Mouse (Mus musculus) adrenal gland (tissue): ENCODE data around the gene Dync1li2.

Source experiments
- intact Hi-C: fragments of 180-260 bp; cut with DNase I; formaldehyde crosslinking; loops from one replicate; pipeline ENCODE4 v1.15.1; 2025

Dync1li2 gene

DNA sequence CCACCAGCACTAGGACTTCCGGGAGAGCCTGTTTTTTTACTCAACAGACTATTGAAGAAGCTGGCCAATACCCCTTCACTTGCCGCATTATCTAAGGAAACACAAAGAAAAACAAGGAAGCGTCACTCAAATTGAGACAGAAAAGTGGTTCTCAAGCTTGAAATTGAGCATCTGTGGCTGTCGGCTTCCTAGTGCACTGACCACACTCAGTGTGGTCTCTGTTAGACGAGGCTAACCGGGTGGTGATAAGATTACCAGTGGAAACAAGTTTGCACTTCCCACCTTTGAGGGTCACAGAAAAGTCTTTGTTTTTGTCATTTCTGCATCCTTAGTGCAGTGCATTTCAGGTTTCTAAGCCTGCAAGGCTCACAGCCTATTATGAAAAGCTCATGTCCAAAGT is 20.5 kb downstream of the Dync1li2 start:
- intact Hi-C loops = no loop called here

DNA sequence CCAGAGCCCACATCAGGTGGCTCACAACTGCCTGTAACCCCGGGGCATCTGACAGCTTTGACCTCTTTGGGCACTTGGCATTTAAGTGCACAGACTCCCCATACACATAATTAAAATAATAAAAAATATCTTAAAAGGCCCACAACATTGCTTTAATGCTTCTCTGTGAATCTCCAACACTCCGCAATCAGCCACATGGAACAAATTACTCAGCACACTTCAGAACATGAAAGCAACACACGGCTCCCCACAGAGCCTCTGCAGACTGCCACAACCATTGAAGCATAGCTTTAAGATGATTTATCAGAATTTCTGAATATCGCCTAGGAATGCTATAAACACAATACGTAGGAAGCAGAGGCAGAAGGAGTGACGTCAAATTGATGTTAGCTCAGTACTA is 26.8 kb downstream of the Dync1li2 start:
- intact Hi-C loops = no loop called here

DNA sequence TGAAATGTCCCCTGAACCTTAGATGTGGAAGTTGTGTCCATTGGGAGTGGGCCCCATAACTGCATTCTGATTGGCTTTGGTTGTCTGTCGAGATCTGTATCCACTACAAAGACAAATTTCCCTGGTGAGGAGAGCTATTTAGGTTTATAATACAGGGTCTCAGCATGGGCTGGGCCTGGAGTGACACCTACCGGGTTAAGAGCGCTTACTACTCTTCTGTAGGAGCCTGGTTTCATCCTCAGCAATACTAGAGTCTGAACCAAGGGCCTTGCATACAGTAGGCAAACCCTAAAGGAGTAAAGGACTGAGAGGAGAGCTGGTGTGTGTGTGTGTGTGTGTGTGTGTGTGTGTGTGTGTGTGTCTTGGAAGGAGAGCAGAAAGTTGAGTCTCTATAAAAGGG is 28.6 kb downstream of the Dync1li2 start:
- intact Hi-C loops = no loop called here

DNA sequence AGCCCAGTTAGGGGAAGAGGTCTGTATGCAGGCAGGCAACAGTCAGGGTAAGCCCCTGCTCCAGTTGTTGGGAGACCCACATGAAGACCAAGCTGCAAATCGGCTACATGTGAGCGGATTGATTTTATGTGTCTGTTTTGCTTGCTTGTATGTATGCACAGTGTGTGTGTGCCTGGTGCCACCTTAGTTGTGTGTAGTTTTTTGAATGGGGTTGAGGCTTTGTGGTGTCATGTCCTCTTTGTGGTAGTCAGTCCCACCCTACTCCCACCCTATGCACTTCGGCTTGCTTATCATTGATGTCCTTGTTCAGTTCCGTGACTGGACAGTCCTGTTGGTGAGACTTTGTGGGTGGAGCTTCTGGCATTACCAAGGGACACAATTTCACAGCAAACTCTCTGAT is 29.1 kb downstream of the Dync1li2 start:
- intact Hi-C loops = no loop called here

DNA sequence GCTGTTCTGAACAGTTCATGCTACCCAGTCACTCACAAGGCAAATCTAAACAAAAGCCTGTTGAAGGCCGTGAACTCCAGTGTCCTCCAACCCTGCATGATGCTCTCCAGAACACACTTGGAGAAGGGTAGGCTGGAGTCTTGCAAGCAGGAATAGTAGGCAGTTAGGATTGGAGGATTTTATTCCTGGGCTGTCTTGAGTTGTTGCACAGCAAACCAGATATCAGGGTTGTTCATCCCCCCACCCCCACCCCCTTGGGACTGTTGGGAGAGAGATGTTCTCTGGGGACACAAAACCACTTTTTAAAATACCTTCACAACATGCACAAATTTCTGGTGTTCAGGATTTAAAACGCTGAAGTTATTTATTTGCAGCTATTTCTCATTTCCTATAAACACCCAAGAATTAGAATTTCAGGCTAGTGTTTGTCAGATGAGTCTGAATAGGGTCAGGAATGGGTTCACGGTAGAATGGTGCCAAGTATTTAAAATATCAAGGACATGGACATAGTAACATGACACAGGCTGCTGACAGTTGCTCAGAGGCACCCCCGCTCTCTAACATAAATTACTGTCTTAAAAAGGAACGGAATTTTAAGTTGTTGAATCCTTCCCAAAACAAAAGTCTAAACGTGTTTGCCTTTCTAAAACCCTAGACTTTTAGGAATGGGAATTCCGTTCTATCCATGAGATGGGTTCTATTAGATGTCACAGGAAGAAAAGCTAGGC is 29.9 kb downstream of the Dync1li2 start:
- intact Hi-C loops = no loop called here

DNA sequence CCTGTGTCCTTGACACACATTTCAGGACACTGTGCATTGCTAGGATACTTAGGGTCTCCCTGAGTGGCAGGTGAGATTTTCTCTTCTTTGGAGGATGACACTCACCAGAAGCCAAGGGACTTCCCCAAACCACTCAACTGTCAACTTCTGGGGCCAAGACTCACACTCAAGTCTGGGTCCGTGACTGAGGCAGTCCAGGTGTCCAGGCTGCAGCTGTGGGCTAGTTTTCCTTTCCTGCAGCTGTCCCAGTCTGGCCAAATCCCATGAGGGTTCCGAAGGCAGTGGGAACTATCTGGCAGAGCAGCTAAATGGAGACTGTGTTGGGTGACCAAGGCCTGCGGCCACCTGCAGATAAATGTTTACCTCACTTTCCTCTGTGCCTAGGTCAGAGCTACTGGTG is 30.9 kb downstream of the Dync1li2 start:
- intact Hi-C loops = no loop called here

DNA sequence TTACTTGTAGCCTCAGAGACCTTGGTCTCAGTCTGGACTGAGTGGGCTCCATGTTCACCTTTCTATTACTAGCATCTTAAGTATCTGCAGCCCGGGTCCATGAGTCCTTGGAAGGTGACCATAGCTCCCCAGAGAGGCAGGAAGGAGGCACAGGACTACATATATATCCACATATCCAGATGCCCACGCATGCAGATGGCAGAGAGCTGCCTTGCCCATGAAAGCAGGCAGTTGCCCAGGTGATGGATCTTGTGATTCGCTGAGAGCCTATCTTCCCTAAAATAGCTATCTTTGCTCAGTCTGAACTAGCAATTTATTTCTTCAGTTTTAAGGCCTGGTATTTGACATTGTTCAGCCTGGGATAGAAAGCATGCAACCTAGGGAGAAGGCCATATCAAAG is 31.4 kb downstream of the Dync1li2 start:
- intact Hi-C loops = no loop called here

DNA sequence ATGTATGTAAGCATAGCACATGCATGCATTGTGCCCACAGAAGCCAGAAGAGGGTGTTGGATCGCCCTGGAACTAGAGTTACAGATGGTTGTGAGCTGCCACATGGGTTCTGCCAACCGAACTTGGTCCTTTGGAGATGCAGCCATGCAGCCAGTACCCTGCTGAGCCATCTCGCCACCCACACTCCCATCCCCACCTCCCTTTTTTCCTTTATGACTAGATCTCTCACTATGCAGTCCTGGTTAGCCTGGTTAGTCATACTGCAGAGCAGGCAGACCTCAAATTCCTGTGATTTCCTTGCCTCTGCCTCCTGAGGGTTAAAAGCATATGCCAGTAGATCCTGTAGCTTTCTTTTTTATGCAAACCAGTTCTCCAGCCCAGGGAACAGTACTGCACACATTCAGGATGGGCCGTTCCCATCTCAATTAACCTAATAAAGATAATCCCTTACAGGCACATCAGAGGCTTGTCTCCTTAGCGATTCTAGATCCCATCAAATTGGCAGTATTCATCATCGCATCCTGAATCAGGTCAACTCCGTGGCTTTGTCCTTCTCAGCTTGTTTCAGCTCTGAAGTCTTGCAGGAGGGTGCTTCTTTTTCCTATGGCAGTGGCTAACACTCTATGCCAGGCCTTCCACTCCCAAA is 32.1 kb downstream of the Dync1li2 start:
- intact Hi-C loops = no loop called here

DNA sequence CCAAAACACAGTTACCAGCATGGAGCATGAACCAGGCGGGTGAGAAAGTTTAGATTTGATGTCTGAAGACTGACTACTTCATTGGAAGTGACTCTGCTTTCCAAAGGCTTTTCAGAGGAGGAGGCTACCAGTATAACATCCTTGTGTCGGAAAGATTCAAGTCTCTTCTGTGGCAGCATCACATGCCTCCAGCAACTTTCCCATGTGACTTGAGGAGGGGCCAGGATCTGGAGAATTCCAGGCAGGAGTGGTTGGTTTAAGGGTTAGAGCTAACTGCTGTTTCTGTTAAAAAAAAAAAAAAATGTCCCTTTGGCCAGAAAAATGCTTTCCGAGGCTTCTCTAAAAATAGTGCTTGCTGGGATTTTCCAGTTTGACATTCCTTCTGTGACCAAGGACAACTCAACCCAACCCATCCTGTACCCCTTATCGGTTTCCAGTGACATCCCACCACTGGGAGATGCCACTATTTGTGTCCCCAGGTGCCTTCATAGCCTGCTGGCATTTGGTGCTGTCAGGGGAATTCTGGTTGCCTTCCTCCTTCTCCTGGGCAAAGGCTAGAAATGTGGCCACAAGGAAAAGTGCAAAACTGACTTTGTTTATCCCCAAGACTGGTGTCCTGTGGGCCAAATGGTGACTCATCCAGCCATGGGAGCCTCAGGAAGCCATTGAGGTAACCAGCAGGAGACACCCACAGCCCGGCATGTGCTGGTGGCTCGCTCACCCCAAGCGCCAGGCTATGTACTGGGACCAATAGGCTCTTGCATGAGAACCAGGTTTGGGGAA is 34.3 kb downstream of the Dync1li2 start:
- intact Hi-C loops = no loop called here

DNA sequence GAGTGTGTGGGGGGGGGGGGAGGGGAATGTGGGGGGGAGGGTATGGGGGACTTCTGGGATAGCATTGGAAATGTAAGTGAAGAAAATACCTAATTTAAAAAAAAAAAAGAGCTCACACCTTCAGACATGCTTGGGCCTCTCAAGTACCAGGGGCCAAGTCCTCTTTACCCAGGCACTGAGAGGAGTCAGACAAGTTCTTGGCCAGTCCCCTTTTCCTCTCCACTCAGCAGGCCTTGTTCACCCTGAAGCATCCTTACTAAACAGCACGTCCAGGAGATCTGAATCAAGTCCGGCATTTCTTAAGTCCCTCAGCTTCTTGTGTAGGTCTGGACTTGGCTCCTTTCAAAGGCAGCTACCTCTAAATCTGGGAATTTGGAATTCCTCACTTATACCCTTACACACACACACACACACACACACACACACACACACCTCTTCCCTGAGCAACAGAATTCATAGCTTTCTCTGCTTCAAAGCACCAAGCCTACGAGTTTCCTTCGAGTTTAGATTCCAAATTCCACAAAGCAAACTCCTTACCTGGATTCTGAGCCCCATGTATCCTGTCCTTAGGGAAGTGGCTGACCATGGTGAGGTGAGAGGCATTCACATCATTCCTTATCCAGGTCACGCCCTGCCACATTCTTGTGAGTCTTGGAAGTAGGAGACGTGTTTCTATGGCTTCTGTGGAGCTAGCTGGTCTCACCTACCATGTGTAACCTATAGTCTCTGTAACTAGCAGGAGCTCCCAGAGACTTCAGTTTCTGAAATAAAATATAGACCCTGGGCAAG is 36.3 kb downstream of the Dync1li2 start:
- intact Hi-C loops = no loop called here

DNA sequence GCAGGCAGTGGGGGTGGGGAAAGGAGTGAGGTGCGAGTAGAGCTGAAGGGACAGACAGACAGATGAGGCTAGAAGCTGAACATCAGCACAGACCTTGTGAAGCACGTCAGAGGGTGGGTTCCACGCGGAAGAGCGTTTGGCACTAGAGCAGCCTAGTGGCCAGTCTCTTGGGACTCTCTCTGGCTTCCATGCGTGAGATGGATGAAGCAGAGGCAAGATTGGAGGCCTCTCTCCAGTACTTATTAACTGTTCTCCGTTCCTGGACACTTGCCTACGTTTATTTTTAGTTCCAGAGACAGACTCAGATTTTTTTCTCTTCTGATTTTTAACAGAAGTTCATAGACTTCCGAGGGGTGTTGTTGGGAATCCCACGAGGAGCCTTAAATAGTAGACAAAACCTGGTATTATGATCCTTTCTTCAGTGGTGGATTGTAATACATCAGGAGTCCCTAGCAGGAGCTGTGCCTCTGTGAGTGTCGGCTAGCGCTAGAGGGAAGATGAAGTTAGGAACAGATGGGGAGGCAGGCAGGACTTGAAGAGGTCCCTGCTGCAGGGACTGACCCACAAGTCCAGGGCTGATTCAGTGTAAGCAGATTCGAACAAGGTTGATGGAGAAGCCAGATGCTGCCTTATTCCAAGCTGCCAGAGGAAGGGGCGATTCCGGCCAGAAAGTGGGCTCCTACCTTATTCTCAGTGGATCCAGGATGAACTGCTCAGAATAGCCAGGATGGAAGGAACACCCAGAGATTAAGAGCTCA is 37.2 kb downstream of the Dync1li2 start:
- intact Hi-C loops = no loop called here

DNA sequence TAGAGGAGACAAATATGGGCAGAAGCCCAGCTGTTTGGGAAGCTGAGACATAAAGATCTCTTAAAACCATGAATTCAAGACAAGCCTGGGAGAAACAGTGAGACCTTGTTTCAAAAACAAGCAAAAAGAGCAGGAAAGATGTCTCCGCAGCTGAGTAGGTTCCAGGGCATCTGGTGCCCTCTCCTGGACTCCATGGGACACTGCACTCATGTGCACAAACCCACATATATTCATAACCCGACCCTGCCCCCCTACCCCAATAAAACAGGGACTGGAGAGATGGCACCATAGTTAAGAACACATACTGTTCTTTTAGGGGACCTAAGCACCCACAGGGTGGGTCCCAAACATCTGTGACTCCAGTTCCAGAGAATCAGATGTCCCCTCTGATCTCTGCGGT is 39.3 kb downstream of the Dync1li2 start:
- intact Hi-C loops = no loop called here

DNA sequence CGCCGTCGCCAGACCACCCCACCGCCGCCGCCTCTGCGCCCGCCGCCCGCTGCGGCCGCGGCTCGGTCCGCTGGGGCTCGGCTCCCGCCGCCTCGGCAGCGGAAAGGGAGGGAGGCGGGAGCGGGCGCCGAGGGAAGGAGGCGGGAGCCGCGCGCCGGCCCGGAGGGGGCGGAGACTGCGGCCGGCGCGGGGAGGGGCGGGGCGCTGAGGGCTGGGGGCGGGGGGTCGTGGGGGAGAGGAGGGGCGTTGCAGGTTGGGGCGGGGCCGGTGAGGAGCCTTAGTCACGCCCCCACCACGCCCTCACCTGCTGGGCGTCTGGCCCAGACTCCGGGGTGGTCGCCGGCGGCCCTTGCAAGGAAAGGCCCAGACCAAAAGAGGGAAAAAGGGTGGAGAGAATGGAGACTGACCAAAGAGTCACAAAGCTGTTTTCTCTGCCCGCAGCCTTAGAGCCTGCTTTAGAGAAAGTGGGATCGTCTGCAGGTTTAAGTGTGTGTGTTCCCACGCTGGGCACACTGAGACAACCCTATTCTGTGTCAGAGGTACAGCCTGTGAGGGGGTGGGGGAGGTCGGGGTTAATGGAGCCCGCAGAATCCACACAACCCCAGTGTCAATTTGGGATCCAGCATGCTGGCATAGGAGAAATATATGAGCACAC is 47.0 kb downstream of the Dync1li2 start, which contains the start of gene Cmtm4:
Gene Cmtm4 (minus strand): TSS at position 105 of the 655 bp plus-strand sequence.
- intact Hi-C loops = loop anchor here (5.0 kb wide), 2 partner anchors 36 to 54 kb away; no protein-coding TSS in a partner anchor

DNA sequence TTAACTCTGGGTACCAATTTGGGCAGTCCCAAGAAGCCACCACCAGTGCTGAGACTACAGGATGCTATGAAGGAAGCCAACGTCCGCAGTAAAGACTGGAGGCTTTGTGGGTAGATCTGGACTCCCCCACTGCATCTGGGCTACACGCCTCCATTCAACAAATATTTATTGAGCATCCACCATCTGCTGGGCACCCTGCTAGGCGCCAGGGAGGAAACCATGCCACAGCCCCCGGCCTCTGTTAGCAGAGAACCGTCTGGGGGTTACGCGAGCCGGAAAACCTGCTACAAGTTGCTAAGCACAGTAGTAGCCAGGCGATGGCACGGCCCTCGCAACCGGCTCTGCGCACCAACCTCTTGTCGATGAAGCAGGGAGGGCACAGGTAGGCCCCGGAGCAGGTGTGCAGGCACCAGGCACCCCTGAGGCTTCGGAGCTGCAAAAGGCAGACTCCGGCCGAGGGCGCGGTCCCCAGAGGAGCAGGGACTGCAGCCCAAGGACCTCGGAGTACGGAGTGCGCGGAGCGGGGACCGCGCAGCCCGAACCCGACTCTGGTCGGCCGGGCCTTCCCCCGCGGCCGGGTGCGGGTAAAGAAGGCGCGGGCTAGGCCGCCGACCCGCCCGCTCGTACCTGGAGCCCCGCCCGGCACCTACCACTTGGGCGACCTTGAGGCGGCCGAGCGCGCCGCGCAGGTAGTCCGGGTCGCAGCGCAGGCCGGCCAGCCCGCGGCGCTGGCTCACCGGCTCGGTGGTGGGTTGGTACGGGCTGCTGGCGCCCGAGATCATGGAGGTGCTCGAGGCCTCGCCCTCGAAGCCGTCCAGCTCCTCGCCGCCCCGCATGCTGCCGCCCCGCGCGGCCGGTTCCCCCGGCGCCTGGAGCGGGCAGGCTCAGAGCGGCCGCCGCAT is 47.8 kb downstream of the Dync1li2 start:
- intact Hi-C loops = loop anchor here (5.0 kb wide), 2 partner anchors 37 to 53 kb away; no protein-coding TSS in a partner anchor

DNA sequence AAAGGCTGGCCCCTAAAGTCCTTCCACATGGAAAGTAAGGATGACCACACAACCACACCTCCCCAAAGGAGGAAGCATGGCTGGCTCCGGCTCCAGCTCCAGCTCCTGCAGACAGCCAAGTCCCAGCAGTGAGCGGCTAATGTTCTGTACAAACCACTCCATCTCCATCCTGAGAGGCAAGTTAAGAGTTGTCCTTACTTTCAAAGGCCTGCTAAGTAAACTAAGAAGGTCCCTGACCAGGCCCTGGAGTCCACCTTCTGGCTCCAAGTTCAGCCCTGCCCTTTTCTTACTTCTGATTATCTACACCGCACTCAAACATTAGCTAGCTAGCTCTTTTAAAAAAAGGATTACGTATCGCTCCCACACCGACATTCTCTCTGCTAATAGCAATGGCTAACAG is 49.1 kb downstream of the Dync1li2 start:
- intact Hi-C loops = no loop called here

DNA sequence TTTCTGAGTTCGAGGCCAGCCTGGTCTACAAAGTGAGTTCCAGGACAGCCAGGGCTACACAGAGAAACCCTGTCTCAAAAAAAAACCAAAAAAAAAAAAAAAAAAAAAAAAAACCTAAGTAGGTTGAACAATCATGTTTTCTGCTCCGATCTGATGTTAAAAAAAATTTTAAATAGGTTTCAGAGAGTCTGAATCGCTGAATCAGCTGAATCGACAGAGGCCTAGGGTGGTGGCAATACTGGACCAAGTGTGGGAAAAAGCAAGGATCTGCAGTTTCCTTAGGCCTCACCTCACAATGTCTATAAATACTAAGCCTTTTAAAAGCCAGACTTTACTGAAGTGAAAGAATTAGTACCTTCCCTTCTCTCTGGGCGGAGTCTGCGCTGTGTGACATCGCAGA is 49.7 kb downstream of the Dync1li2 start:
- intact Hi-C loops = no loop called here

DNA sequence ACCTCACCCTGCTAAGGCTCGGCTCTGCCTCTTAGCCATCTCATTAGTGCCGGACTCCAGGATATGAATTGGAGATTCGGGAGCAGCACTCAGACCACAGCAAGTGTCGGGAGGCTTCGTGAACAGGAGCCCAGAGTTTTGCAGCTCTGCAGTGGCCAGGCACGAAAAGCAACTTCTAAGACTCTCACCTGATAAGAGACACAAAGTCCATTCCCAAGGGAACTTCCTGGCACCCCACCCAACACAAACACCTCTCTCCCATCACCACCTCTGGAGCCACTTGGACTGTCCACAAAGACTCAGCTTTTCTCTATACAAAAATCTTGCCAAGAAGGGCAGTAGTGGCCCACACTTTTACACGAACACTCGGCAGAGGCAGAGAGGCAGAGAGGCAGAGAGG is 52.6 kb downstream of the Dync1li2 start:
- intact Hi-C loops = no loop called here

DNA sequence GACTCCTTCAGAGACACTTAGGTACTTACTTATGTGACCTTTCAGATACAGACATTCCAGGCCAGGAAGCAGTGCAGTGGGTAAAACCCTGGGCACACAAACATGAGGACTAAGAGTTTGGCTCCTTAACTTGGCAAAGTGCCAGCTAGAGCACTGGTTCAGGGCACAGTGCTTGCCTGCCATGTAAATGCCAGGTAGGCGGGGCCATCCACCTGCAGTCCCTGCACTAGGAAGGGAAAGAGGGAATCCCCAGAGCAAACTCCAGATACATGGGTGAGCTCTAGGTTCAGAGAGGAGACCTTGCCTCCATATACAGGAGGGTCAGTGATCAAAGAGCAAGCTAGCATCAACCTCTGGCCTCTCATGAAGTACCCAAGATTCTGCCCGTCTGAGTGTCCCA is 54.9 kb downstream of the Dync1li2 start:
- intact Hi-C loops = no loop called here

DNA sequence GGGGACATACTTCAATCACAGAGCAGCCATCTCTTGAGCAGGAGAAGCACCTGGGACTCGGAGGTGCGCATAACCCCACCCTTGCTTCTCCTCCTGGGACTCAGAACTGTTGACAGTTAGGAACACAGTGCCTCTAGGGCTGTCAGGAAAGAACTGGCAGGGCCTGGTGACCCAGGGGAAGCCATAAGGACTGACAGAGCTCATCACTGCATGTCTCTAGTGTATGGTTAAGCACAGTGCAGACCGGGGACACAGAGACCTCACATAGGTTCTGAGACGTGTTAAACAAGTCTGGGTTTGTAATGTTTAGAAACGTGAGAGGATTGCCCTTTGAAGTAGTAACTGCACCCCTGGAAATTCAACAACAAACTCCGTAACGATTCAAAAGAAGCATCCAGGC is 55.3 kb downstream of the Dync1li2 start:
- intact Hi-C loops = no loop called here
